Mouse (Mus musculus) embryonic facial prominence, embryonic 12.5 days (tissue): Measurements from ENCODE around the gene Tspan10. TPM values are rescaled to one million over a fixed set of nuclear protein-coding genes. Genes with fewer than 3 reads are reported as not detected.
"Not testable (repeated sequence)": the region's sequence is repeated elsewhere in the genome, so short reads cannot be mapped to it uniquely, and the experiment has no call there.

Source experiments
- ATAC-seq: fragments of 200-750 bp; cut with Nextera tagmentation; 2 replicates; pipeline ENCODE4 v1.8.0; 2017; ENCODE audit not compliant: insufficient number of reproducible peaks, insufficient read depth, low FRiP score, low TSS enrichment
- H3K27ac ChIP-seq: fragments of 300-500 bp; sonication (generic); 2 replicates; pipeline ENCODE4 v1.5.1; 2016; ENCODE audit warnings: mild to moderate bottlenecking
- H3K27me3 ChIP-seq: fragments of 300-500 bp; sonication (generic); 2 replicates; pipeline ENCODE4 v1.6.1; 2016; ENCODE audit warnings: mild to moderate bottlenecking, moderate library complexity
- H3K36me3 ChIP-seq: fragments of 300-500 bp; sonication (generic); 2 replicates; pipeline ENCODE4 v1.6.1; 2016; ENCODE audit warnings: mild to moderate bottlenecking
- H3K4me1 ChIP-seq: fragments of 300-500 bp; sonication (generic); 2 replicates; pipeline ENCODE4 v1.6.1; 2016
- H3K4me2 ChIP-seq: fragments of 300-500 bp; sonication (generic); replicated peaks from 2 replicates; pipeline ENCODE4 v1.6.1; 2016; ENCODE audit warnings: mild to moderate bottlenecking, moderate library complexity
- H3K4me3 ChIP-seq: fragments of 300-500 bp; sonication (generic); 2 replicates; pipeline ENCODE4 v1.5.1; 2016; ENCODE audit warnings: mild to moderate bottlenecking
- H3K9ac ChIP-seq: fragments of 300-500 bp; sonication (generic); 2 replicates; pipeline ENCODE4 v1.6.1; 2016; ENCODE audit warnings: mild to moderate bottlenecking, moderate library complexity
- H3K9me3 ChIP-seq: fragments of 300-500 bp; sonication (generic); 2 replicates; pipeline ENCODE4 v1.6.1; 2016; ENCODE audit warnings: mild to moderate bottlenecking, moderate library complexity
- WGBS: fragments of 180-500 bp; shearing (Covaris S2); methylation state at CpG from one replicate; pipeline ENCODE4 v1.1.7; 2016; 5-methylcytosine and 5-hydroxymethylcytosine counted together
- polyA plus RNA-seq: library from polyadenylated mRNA; unstranded; fragments of >200 nt; fragmentation: Nextera tagmentation; extraction: Ambion mirVana; gene quantifications from 2 replicates; pipeline ENCODE4 v1.2.1, GENCODE M21; 2016

Tspan10 gene
- polyA plus RNA-seq: 2.1 and 3.6 TPM in 2 replicates

GRCm38 (mm10) chr11:120442344-120442743 is at the start of gene Tspan10:
Tspan10 (plus strand) TSS chr11:120442644.
- no peak for ATAC-seq
- Histone ChIP-seq H3K4me1 (no peaks in the 10 kb centered on the region), H3K9me3 (no peaks in the 10 kb centered on the region), H3K36me3 (no peaks in the 10 kb centered on the region), H3K27me3 (no peaks in the 10 kb centered on the region), H3K9ac (no peak within 1 kb of the TSS), H3K4me3 (no peak within 1 kb of the TSS), H3K4me2 (no peak within 1 kb of the TSS), H3K27ac (no peak within 1 kb of the TSS)
- 90% methylated on average over 3 of the region's 3 CpGs for WGBS

GRCm38 (mm10) chr11:120395661-120396060 is 46.8 kb upstream of the Tspan10 start:
- ATAC-seq: no peak
- no peak overlapping the region for H3K4me3 ChIP-seq
- H3K27ac ChIP-seq: no peak overlapping the region
- no peak overlapping the region for H3K4me2 ChIP-seq
- WGBS: 84% methylated on average over 4 of the region's 4 CpGs
- H3K4me1 ChIP-seq: no peaks in the 10 kb centered on the region
- no peaks in the 10 kb centered on the region for H3K9me3 ChIP-seq
- H3K9ac ChIP-seq: no peak overlapping the region
- H3K36me3 ChIP-seq: peaks cover 60% of the 10 kb centered on the region
- no peaks in the 10 kb centered on the region for H3K27me3 ChIP-seq

GRCm38 (mm10) chr11:120397602-120398001 is 44.8 kb upstream of the Tspan10 start:
- 90% methylated on average over 2 of the region's 2 CpGs for WGBS
- H3K9me3 ChIP-seq: no peaks in the 10 kb centered on the region
- H3K36me3 ChIP-seq: peaks cover 70% of the 10 kb centered on the region
- H3K4me2 ChIP-seq: no peak overlapping the region
- no peak overlapping the region for H3K27ac ChIP-seq
- no peaks in the 10 kb centered on the region for H3K27me3 ChIP-seq
- H3K4me3 ChIP-seq: no peak overlapping the region
- ATAC-seq: no peak
- no peaks in the 10 kb centered on the region for H3K4me1 ChIP-seq
- no peak overlapping the region for H3K9ac ChIP-seq

GRCm38 (mm10) chr11:120399319-120399718 is 43.1 kb upstream of the Tspan10 start:
- 90% methylated on average over 2 of the region's 2 CpGs for WGBS
- Histone ChIP-seq H3K9me3 (no peaks in the 10 kb centered on the region), H3K27ac (no peak overlapping the region), H3K27me3 (no peaks in the 10 kb centered on the region), H3K4me2 (no peak overlapping the region), H3K36me3 (peaks cover 72% of the 10 kb centered on the region), H3K4me1 (no peaks in the 10 kb centered on the region), H3K9ac (no peak overlapping the region), H3K4me3 (no peak overlapping the region)
- ATAC-seq: no peak

GRCm38 (mm10) chr11:120404814-120405213 is 37.6 kb upstream of the Tspan10 start:
- no peak for ATAC-seq
- Histone ChIP-seq H3K36me3 (peaks cover 94% of the 10 kb centered on the region), H3K9ac (no peak overlapping the region), H3K9me3 (no peaks in the 10 kb centered on the region), H3K27ac (no peak overlapping the region), H3K27me3 (no peaks in the 10 kb centered on the region), H3K4me3 (no peak overlapping the region), H3K4me2 (no peak overlapping the region), H3K4me1 (no peaks in the 10 kb centered on the region)
- 93% methylated on average over 1 of the region's 1 CpGs for WGBS

- Histone ChIP-seq H3K9ac (no peak overlapping the region), H3K27ac (no peak overlapping the region), H3K9me3 (no peaks in the 10 kb centered on the region), H3K4me2 (no peak overlapping the region), H3K36me3 (peaks cover 94% of the 10 kb centered on the region), H3K4me1 (no peaks in the 10 kb centered on the region), H3K27me3 (no peaks in the 10 kb centered on the region), H3K4me3 (no peak overlapping the region)
- 92% methylated on average over 3 of the region's 3 CpGs for WGBS
- ATAC-seq: no peak
Measured at GRCm38 (mm10) chr11:120405867-120406266, 36.6 kb upstream of the Tspan10 start.

- Histone ChIP-seq H3K4me1 (no peaks in the 10 kb centered on the region), H3K4me3 (no peak overlapping the region), H3K9me3 (no peaks in the 10 kb centered on the region), H3K9ac (no peak overlapping the region), H3K36me3 (peaks cover 94% of the 10 kb centered on the region), H3K4me2 (no peak overlapping the region), H3K27me3 (no peaks in the 10 kb centered on the region), H3K27ac (no peak overlapping the region)
- 83% methylated on average over 1 of the region's 1 CpGs for WGBS
- no peak for ATAC-seq
Measured at GRCm38 (mm10) chr11:120406445-120406844, 36.0 kb upstream of the Tspan10 start.

GRCm38 (mm10) chr11:120413621-120414020 is 28.8 kb upstream of the Tspan10 start:
- H3K27me3 ChIP-seq, H3K27ac ChIP-seq, H3K4me2 ChIP-seq, H3K9ac ChIP-seq, H3K9me3 ChIP-seq, H3K4me3 ChIP-seq, H3K4me1 ChIP-seq, ATAC-seq: not testable (repeated sequence)
- 98% methylated on average over 7 of the region's 10 CpGs for WGBS
- H3K36me3 ChIP-seq: peaks cover 84% of the 10 kb centered on the region

GRCm38 (mm10) chr11:120417852-120418251 is 24.6 kb upstream of the Tspan10 start:
- Histone ChIP-seq H3K27ac (no peak overlapping the region), H3K4me2 (no peak overlapping the region), H3K9me3 (no peaks in the 10 kb centered on the region), H3K27me3 (no peaks in the 10 kb centered on the region), H3K36me3 (peaks cover 82% of the 10 kb centered on the region), H3K4me3 (no peak overlapping the region), H3K4me1 (no peaks in the 10 kb centered on the region), H3K9ac (no peak overlapping the region)
- WGBS: 89% methylated on average over 7 of the region's 7 CpGs
- no peak for ATAC-seq

GRCm38 (mm10) chr11:120418592-120418991 is 23.9 kb upstream of the Tspan10 start:
- H3K4me3 ChIP-seq: no peak overlapping the region
- 95% methylated on average over 1 of the region's 1 CpGs for WGBS
- no peaks in the 10 kb centered on the region for H3K4me1 ChIP-seq
- H3K36me3 ChIP-seq: peaks cover 83% of the 10 kb centered on the region
- H3K9me3 ChIP-seq: no peaks in the 10 kb centered on the region
- no peak overlapping the region for H3K4me2 ChIP-seq
- ATAC-seq: no peak
- no peak overlapping the region for H3K27ac ChIP-seq
- H3K9ac ChIP-seq: no peak overlapping the region
- H3K27me3 ChIP-seq: no peaks in the 10 kb centered on the region

- 85% methylated on average over 13 of the region's 13 CpGs for WGBS
- H3K27ac ChIP-seq: no peak overlapping the region
- H3K27me3 ChIP-seq: no peaks in the 10 kb centered on the region
- peaks cover 84% of the 10 kb centered on the region for H3K36me3 ChIP-seq
- H3K9me3 ChIP-seq: no peaks in the 10 kb centered on the region
- H3K4me1 ChIP-seq: no peaks in the 10 kb centered on the region
- no peak overlapping the region for H3K9ac ChIP-seq
- H3K4me3 ChIP-seq: no peak overlapping the region
- no peak overlapping the region for H3K4me2 ChIP-seq
- ATAC-seq: no peak
Measured at GRCm38 (mm10) chr11:120422651-120423568, 19.5 kb upstream of the Tspan10 start.

GRCm38 (mm10) chr11:120423569-120424295 is 18.7 kb upstream of the Tspan10 start:
- ATAC-seq: no peak
- WGBS: 68% methylated on average over 9 of the region's 9 CpGs
- Histone ChIP-seq H3K36me3 (peaks cover 84% of the 10 kb centered on the region), H3K9ac (no peak overlapping the region), H3K27ac (no peak overlapping the region), H3K27me3 (no peaks in the 10 kb centered on the region), H3K4me2 (no peak overlapping the region), H3K9me3 (no peaks in the 10 kb centered on the region), H3K4me1 (no peaks in the 10 kb centered on the region), H3K4me3 (no peak overlapping the region)
